Mouse (Mus musculus) forebrain, embryonic 10.5 days (tissue): ENCODE data around the gene Gm19426. TPM values are rescaled to one million over a fixed set of nuclear protein-coding genes. Genes with fewer than 3 reads are reported as not detected.

Experiments used
- DNase-seq: peaks from one replicate; pipeline ENCODE4 v3.0.0-alpha.2; 2017; ENCODE audit warnings: low spot score; ENCODE audit errors: extremely low spot score
- H3K27ac ChIP-seq: fragments of 300-500 bp; sonication (generic); 2 replicates; pipeline ENCODE4 v1.5.1; 2016; ENCODE audit warnings: mild to moderate bottlenecking
- H3K27me3 ChIP-seq: fragments of 300-500 bp; sonication (generic); 2 replicates; pipeline ENCODE4 v1.6.1; 2016; ENCODE audit warnings: mild to moderate bottlenecking; ENCODE audit not compliant: poor library complexity, severe bottlenecking
- H3K36me3 ChIP-seq: fragments of 300-500 bp; sonication (generic); replicated peaks from 2 replicates; pipeline ENCODE4 v1.6.1; 2016; ENCODE audit warnings: mild to moderate bottlenecking, moderate library complexity
- H3K4me1 ChIP-seq: fragments of 300-500 bp; sonication (generic); 2 replicates; pipeline ENCODE4 v1.6.1; 2016
- H3K4me3 ChIP-seq: fragments of 300-500 bp; sonication (generic); 2 replicates; pipeline ENCODE4 v1.5.1; 2016; ENCODE audit warnings: mild to moderate bottlenecking, moderate library complexity
- H3K9me3 ChIP-seq: fragments of 300-500 bp; sonication (generic); 2 replicates; pipeline ENCODE4 v1.6.1; 2016; ENCODE audit warnings: mild to moderate bottlenecking, moderate library complexity
- WGBS: fragments of 180-500 bp; shearing (Covaris S2); methylation state at CpG from one replicate; pipeline ENCODE4 v1.1.7; 2016; 5-methylcytosine and 5-hydroxymethylcytosine counted together
- polyA plus RNA-seq: library from polyadenylated mRNA; unstranded; fragments of >200 nt; fragmentation: Nextera tagmentation; extraction: Ambion mirVana; gene quantifications from 2 replicates; pipeline ENCODE4 v1.2.1, GENCODE M21; 2016

Gene Gm19426
- polyA plus RNA-seq, 1 experiment from 2014 or later = 8.8 TPM

GRCm38 (mm10) chr2:84741841-84742450 is 1.5 kb downstream of the Gm19426 start:
- no peak for DNase-seq
- peaks cover 27% of the 10 kb centered on the region for H3K36me3 ChIP-seq
- no peaks in the 10 kb centered on the region for H3K27me3 ChIP-seq
- peak overlapping the region; percentile 69 for H3K4me3 ChIP-seq
- WGBS = under 1% methylated on average over 5 of the region's 5 CpGs
- peak overlapping the region; percentile 99 for H3K27ac ChIP-seq
- H3K9me3 ChIP-seq = no peaks in the 10 kb centered on the region
- H3K4me1 ChIP-seq = peaks cover 75% of the 10 kb centered on the region

- Histone ChIP-seq H3K9me3 (no peaks in the 10 kb centered on the region), H3K27me3 (no peaks in the 10 kb centered on the region), H3K4me1 (peaks cover 86% of the 10 kb centered on the region), H3K36me3 (peaks cover 27% of the 10 kb centered on the region), H3K4me3 (peak overlapping the region; percentile 69), H3K27ac (peak overlapping the region; percentile 99)
- DNase-seq = peak; percentile 31
- 78% methylated on average over 15 of the region's 15 CpGs for WGBS
Observed at GRCm38 (mm10) chr2:84740608-84741333, 2.7 kb downstream of the Gm19426 start.

DNA sequence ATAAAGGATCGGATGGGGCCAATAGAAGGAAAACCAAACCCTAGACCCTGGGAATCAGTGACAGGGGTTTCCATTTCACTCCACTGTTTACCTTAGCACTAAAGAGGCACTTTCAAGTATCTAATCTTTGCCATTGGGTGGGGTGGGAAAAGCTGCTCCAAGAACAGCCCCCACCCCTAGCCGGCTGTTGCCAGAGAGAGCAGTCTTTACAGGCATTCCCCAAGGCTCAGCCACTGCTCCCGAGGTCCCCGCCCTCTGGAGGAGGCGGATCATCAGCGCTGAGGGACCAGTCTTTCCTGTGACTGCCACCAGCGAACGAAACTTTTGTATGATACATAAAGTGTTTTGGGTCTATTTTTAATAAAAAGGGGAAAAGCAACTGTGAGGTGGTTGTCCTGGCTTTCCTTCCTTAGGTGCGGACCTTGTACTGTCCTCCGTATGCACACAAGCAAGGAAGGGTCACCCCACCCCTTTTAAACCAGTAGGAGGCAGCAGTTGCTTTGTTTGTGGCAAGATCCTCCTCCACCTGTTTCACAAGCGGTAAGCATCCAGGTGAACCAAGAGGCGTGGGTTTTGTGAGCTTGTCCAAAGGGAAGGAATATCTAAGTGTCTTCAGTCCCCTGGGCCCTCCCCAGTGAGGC is 5.1 kb downstream of the Gm19426 start:
- no peaks in the 10 kb centered on the region for H3K9me3 ChIP-seq
- no peaks in the 10 kb centered on the region for H3K27me3 ChIP-seq
- peak; percentile 70 for DNase-seq
- H3K4me1 ChIP-seq = peaks cover 93% of the 10 kb centered on the region
- 3% methylated on average over 12 of the region's 12 CpGs for WGBS
- peaks cover 27% of the 10 kb centered on the region for H3K36me3 ChIP-seq
- peak overlapping the region; percentile 99 for H3K27ac ChIP-seq
- H3K4me3 ChIP-seq = peak overlapping the region; percentile 69

DNA sequence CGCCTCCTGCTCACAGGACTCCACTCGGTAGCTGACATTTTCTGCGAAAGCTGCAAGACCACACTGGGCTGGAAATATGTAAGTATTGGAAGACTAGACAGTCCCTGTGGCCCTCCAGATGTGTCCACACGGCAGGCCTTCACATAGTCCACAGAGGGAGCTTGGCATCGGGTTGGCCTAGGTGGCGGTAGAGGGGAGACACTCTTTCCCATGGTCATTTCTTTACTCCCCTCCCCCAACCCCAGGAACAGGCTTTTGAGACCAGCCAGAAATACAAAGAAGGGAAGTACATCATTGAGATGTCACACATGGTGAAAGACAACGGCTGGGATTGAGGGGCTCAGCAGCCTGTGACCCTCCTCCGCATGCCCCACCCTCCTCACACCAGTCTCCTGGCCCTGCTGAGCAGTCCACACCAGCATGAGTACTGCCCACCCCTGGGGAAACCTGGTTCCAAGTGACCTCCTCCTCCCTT is 6.0 kb downstream of the Gm19426 start:
- no peaks in the 10 kb centered on the region for H3K9me3 ChIP-seq
- DNase-seq = peak; percentile 67
- peaks cover 27% of the 10 kb centered on the region for H3K36me3 ChIP-seq
- H3K4me3 ChIP-seq = peak overlapping the region; percentile 69
- peak overlapping the region; percentile 99 for H3K27ac ChIP-seq
- 4% methylated on average over 8 of the region's 8 CpGs for WGBS
- peaks cover 95% of the 10 kb centered on the region for H3K4me1 ChIP-seq
- no peaks in the 10 kb centered on the region for H3K27me3 ChIP-seq

GRCm38 (mm10) chr2:84736312-84737161 is 6.9 kb downstream of the Gm19426 start:
- peaks cover 86% of the 10 kb centered on the region for H3K4me1 ChIP-seq
- H3K9me3 ChIP-seq = no peaks in the 10 kb centered on the region
- peak overlapping the region; percentile 69 for H3K4me3 ChIP-seq
- H3K27me3 ChIP-seq = no peaks in the 10 kb centered on the region
- peaks cover 18% of the 10 kb centered on the region for H3K36me3 ChIP-seq
- DNase-seq = peak; percentile 49
- 7% methylated on average over 27 of the region's 27 CpGs for WGBS
- peak overlapping the region; percentile 99 for H3K27ac ChIP-seq

GRCm38 (mm10) chr2:84735346-84735920 is 8.0 kb downstream of the Gm19426 start:
- Histone ChIP-seq H3K4me3 (peak overlapping the region; percentile 69), H3K4me1 (peaks cover 75% of the 10 kb centered on the region), H3K27me3 (no peaks in the 10 kb centered on the region), H3K9me3 (no peaks in the 10 kb centered on the region), H3K36me3 (peaks cover 7% of the 10 kb centered on the region), H3K27ac (peak overlapping the region; percentile 99)
- DNase-seq = peak; percentile 46
- 29% methylated on average over 7 of the region's 7 CpGs for WGBS

DNA sequence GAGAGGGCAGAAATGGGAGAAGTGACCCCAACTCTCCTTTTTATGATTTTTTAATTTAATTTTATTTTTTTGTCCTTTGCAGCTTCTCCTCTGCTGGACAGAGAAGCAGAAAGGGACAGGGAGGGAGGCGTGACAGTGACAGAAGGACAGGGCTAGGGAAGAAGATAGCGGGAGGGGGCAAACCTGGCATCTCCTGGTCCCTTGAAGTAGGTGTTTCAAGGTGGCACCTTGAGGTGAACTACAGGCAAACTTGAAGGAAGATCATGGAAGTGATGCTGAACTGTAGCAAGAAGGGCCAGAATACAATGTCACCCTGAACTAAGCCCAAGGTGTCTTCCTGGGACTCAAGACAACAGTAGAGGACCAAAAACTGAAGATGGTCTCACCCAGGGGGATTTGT is 8.5 kb downstream of the Gm19426 start:
- H3K9me3 ChIP-seq = no peaks in the 10 kb centered on the region
- peak overlapping the region; percentile 99 for H3K27ac ChIP-seq
- peaks cover 70% of the 10 kb centered on the region for H3K4me1 ChIP-seq
- no peak for DNase-seq
- WGBS = 6% methylated on average over 2 of the region's 2 CpGs
- peak overlapping the region; percentile 69 for H3K4me3 ChIP-seq
- peaks cover 2% of the 10 kb centered on the region for H3K36me3 ChIP-seq
- H3K27me3 ChIP-seq = no peaks in the 10 kb centered on the region

GRCm38 (mm10) chr2:84734351-84734864 is 9.0 kb downstream of the Gm19426 start:
- DNase-seq = peak; percentile 65
- Histone ChIP-seq H3K4me1 (peaks cover 64% of the 10 kb centered on the region), H3K9me3 (no peaks in the 10 kb centered on the region), H3K27ac (peak overlapping the region; percentile 99), H3K27me3 (no peaks in the 10 kb centered on the region), H3K4me3 (peak overlapping the region; percentile 69), H3K36me3 (no peaks in the 10 kb centered on the region)
- under 1% methylated on average over 11 of the region's 11 CpGs for WGBS

DNA sequence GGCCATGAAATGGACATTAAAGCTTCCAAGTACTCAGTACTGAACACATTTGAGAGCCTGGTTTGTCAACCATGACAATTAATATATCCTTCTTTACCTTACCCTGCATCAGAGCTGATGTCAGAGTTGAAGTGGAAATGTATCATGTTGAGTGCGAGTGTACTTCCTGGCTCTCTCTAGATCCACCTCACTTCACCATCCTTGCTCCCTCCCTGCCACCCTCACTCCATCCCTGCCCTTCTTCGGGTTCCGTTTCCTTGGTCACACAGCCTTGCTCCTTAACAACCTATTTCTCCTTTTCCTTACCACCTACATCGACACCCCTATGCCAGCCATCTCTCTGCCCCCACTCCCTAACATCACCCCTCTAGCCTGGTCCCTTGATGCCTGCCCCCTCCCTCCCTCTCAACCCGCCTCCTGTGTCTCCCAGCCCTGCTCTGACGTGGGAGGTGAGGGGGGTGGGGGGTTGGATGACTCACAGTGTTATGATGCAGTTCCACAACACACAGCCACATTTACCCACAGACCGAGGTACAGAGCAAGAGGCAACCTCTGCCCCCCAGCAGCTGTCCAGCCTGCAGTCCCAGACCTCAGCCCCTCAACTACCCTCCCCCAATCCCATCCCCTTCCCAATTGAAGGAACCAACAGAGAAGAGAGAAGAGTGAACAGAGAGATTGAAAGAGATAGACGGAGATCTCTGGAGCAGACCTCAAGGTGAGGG is 9.7 kb downstream of the Gm19426 start, which contains the start of gene Ypel4:
Gene Ypel4 (plus strand): TSS at position 480 of the 722 bp plus-strand sequence.
- Histone ChIP-seq H3K27ac (peak within 1 kb of the TSS; percentile 99), H3K4me1 (peaks cover 58% of the 10 kb centered on the region), H3K9me3 (no peaks in the 10 kb centered on the region), H3K36me3 (no peaks in the 10 kb centered on the region), H3K4me3 (peak within 1 kb of the TSS; percentile 69), H3K27me3 (no peaks in the 10 kb centered on the region)
- 4% methylated on average over 8 of the region's 8 CpGs for WGBS
- peak; percentile 64 for DNase-seq

- Histone ChIP-seq H3K27me3 (no peaks in the 10 kb centered on the region), H3K4me3 (no peak overlapping the region), H3K27ac (no peak overlapping the region), H3K36me3 (no peaks in the 10 kb centered on the region), H3K4me1 (peaks cover 51% of the 10 kb centered on the region), H3K9me3 (no peaks in the 10 kb centered on the region)
- 76% methylated on average over 1 of the region's 1 CpGs for WGBS
- no peak for DNase-seq
Observed at GRCm38 (mm10) chr2:84732394-84732793, 11.1 kb downstream of the Gm19426 start.

GRCm38 (mm10) chr2:84731206-84731605 is 12.2 kb downstream of the Gm19426 start:
- H3K27ac ChIP-seq = no peak overlapping the region
- no peaks in the 10 kb centered on the region for H3K36me3 ChIP-seq
- H3K27me3 ChIP-seq = no peaks in the 10 kb centered on the region
- peaks cover 45% of the 10 kb centered on the region for H3K4me1 ChIP-seq
- no peak for DNase-seq
- 86% methylated on average over 3 of the region's 3 CpGs for WGBS
- H3K4me3 ChIP-seq = no peak overlapping the region
- H3K9me3 ChIP-seq = no peaks in the 10 kb centered on the region
